In the genomic region with DNA sequence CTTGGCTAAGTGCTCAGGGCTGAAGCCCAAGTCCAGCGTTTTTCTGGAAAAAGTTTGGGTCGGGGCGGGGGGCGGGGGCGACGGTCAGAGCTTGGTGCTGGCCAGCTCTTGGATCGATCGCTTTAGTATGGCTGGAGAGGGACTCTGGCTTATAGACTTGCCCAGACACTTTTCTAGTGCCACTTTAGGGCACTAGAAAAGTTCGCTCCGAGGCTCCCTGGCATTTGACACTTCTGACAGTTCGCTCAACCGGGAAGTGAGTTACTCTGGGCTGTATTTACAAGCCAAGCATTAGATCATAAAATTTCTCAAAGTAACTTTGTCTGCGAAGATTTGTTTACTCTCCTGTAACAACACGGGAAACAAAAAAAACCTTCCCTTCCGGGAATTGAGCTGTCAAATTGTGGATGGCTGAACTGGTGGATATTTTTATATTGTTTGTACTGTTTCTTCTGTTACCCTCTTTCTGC, we compare ENCODE assay signal across 9 mouse cellular contexts. TPM values are rescaled to one million over a fixed set of nuclear protein-coding genes. Genes with fewer than 3 reads are reported as not detected.
DNase-seq lines count a peak whose midpoint lies in the region; ATAC-seq and TF ChIP-seq lines count a peak whose summit lies in the region.
"Had no signal": no experiment of that assay in that cellular context is flagged by ENCODE, and none has a peak within 500 bp of the region (broad histone marks: within the 10 kb centered on the region; RNA-seq: fewer than 3 reads in every experiment).

No protein-coding gene starts in this region.

- no peak for TF ChIP-seq CTCF in heart, adult 2 months (IDR thresholded peaks at IDR 0.05)

- WGBS in heart, adult 2 months = 2% methylated on average over 15 of the region's 15 CpGs

- intact Hi-C loops in heart, postnatal 36 days (cut with DNase I) = no loop called here
- intact Hi-C loops in heart, adult 2 months (cut with DNase I) = no loop called here

- peaks cover 17% of the 10 kb centered on the region for H3K4me1 ChIP-seq in heart, adult 2 months (ENCODE audit: control insufficient read depth, insufficient read depth, low read length)

- TF ChIP-seq EP300 in heart, adult 2 months (IDR thresholded peaks at IDR 0.05; ENCODE audit: insufficient read depth, low read depth, low read length) = no peak

- no peak for ATAC-seq in activated CD4-positive, CD25-positive, alpha-beta regulatory T cell, adult 4 months

- H3K36me3 ChIP-seq in heart, adult 2 months (ENCODE audit: control insufficient read depth, insufficient read depth, low read length) = peaks cover 7% of the 10 kb centered on the region

- no peaks in the 10 kb centered on the region for H3K27me3 ChIP-seq in heart, adult 2 months (ENCODE audit: control insufficient read depth, insufficient read depth, low read length)

- DNase-seq in heart, adult 18-20 months = peak; percentile 53 to 62
- no peak for DNase-seq in heart, postnatal 36 days
- peak in 1 of 2 experiments; percentile 28 for DNase-seq in heart, adult 2 months
- peak; percentile 54 for DNase-seq in kidney, adult 9 months
- peak; percentile 68 for DNase-seq in lung, postnatal 36 days
- no peak for DNase-seq in cerebellum, adult 9-10 months
- no peak for DNase-seq in adrenal gland, adult 18-20 months (ENCODE audit: low spot score in 2 of 2)

- H3K79me2 ChIP-seq in heart, adult 2 months (replicated peaks; ENCODE audit: control insufficient read depth, insufficient read depth, low read length) = no peaks in the 10 kb centered on the region; the same call in none of the 2 replicates

- peak overlapping the region; percentile 88 for H3K9ac ChIP-seq in heart, adult 2 months (ENCODE audit: low read depth, low read length)

- no peak; the same call in 1 of the 2 replicates for TF ChIP-seq POLR2A in heart, adult 2 months (IDR thresholded peaks at IDR 0.05; ENCODE audit: insufficient read depth, low read depth, low read length)

- H3K4me3 ChIP-seq in heart, adult 2 months = peak overlapping the region; percentile 81

- peak overlapping the region; percentile 92 for H3K27ac ChIP-seq in heart, adult 2 months

RNA-seq across cellular contexts. Expression of gene Fas, which starts 0.4 kb away (rescaled TPM):
- 10 to 100 TPM; 13.9 to 18.8 TPM for total RNA-seq in heart, adult 18-20 months (2021)
- total RNA-seq in heart, postnatal 36 days (2021) = 10 to 100 TPM; 15.0 to 15.7 TPM
- 10 to 100 TPM; 12.1 to 17.4 TPM for total RNA-seq in heart, adult 2 months (2021)
- 5.1 and 9.3 TPM in 2 replicates for polyA plus RNA-seq in heart, adult 2 months (2012; rRNA removed)
- polyA plus RNA-seq in activated CD4-positive, CD25-positive, alpha-beta regulatory T cell, adult 4 months (2017; shearing (Covaris generic)) = 100 to 1,000 TPM; 110 to 143 TPM
- total RNA-seq in adrenal gland, adult 18-20 months (2021) = 10 to 100 TPM in 1 of 2 experiments, 1 to 10 TPM in 1; 8.5 to 10.7 TPM
- total RNA-seq: MEL had no signal

RNA-seq across cellular contexts. Expression of gene Acta2, which starts 35.5 kb away (rescaled TPM):
- 100 to 1,000 TPM in 1 of 2 experiments, 10 to 100 TPM in 1; 89.3 to 104 TPM for total RNA-seq in heart, adult 18-20 months (2021)
- total RNA-seq in heart, postnatal 36 days (2021) = 100 to 1,000 TPM; 142 to 147 TPM
- 100 to 1,000 TPM; 134 to 152 TPM for total RNA-seq in heart, adult 2 months (2021)
- polyA plus RNA-seq in heart, adult 2 months (2012; rRNA removed) = 517 and 1,089 TPM in 2 replicates
- under 1 TPM in 1 of 2 experiments, not detected in 1; 0.32 TPM for polyA plus RNA-seq in activated CD4-positive, CD25-positive, alpha-beta regulatory T cell, adult 4 months (2017; shearing (Covaris generic))
- 10 to 100 TPM; 41.4 to 97.6 TPM for total RNA-seq in adrenal gland, adult 18-20 months (2021)
- total RNA-seq: MEL had no signal

Comparison
In these comparisons a context has a peak if more than half of its experiments do, and no peak if none do; other contexts are left out.
1. DNase-seq: peak in heart, adult 18-20 months (2 of 2), kidney, adult 9 months (single experiment) and lung, postnatal 36 days (single experiment); none in heart, postnatal 36 days (0 of 2), cerebellum, adult 9-10 months (single experiment) and adrenal gland, adult 18-20 months (0 of 2).